In the genomic region with DNA sequence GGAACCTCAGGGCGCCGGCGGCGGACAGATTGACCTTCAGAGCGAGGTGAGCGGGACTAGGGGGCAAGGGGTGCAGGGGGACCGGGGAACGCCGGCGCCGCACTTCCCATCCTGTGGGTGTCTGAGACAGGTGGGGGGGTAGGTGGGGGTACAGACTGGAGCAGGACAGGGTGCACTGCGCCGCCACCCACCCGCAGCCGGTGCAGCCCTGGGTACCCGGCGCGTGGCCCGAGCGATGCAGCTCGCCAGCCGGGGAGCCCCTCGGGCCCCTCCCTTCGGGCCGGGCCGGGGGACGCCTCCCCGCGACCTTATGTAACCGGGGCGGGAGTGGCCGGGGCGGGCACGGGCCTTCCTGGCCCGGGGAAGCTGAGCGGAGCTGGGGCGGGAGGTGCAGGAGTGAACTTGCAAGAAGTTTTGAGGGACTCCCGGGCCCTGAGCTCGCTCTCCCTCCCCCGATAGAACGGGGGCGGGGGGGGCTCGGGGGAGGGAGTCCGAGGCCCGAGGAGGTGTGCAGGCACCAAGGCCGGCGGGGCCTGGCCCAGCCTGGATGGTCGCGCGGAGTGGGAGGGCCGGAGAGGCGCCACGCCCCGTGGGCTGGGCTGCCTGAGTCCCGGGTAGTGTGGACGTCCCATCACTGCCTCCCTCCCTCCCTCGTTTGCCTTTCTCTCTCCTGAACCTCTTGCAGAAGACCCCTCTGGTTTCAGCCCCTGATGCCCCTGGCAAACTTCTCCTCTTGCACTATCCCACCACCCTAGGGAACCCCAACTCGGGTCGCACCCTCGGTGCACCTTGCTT, we compare ENCODE assay signal across 8 mouse cellular contexts. TPM values are rescaled to one million over a fixed set of nuclear protein-coding genes. Genes with fewer than 3 reads are reported as not detected.
A peak's percentile ranks its signal among the peaks of the same experiment; 100 is the strongest.
DNase-seq lines count a peak whose midpoint lies in the region; ATAC-seq and TF ChIP-seq lines count a peak whose summit lies in the region.

No protein-coding gene starts in this region.

- H3K36me3 ChIP-seq in heart, embryonic 11.5 days (ENCODE audit: control insufficient read depth, insufficient read depth, low read length): no peaks in the 10 kb centered on the region
- no peaks in the 10 kb centered on the region for H3K36me3 ChIP-seq in kidney, embryonic 16.5 days (ENCODE audit: insufficient read depth, low read length)
- no peaks in the 10 kb centered on the region for H3K36me3 ChIP-seq in liver, embryonic 11.5 days (ENCODE audit: control insufficient read depth, insufficient read depth, low read length)
- H3K36me3 ChIP-seq in myocyte (ENCODE audit: control insufficient read depth, insufficient read depth): no peaks in the 10 kb centered on the region
- no peaks in the 10 kb centered on the region for H3K36me3 ChIP-seq in stomach, embryonic 14.5 days (ENCODE audit: control insufficient read depth, insufficient read depth, low read length)

- peak; percentile 69 for TF ChIP-seq POLR2A in myocyte (IDR thresholded peaks at IDR 0.05; ENCODE audit: insufficient read length, low read depth)

- peak overlapping the region; percentile 24 for H3ac ChIP-seq in myocyte (ENCODE audit: control insufficient read depth, insufficient read length)

- H3K9me3 ChIP-seq in heart, embryonic 11.5 days (replicated peaks; ENCODE audit: control insufficient read depth, low read length): no peaks in the 10 kb centered on the region
- no peaks in the 10 kb centered on the region for H3K9me3 ChIP-seq in kidney, embryonic 16.5 days (ENCODE audit: low read length)
- H3K9me3 ChIP-seq in liver, embryonic 11.5 days (ENCODE audit: control insufficient read depth, low read length): no peaks in the 10 kb centered on the region
- H3K9me3 ChIP-seq in stomach, embryonic 14.5 days (ENCODE audit: control insufficient read depth, low read depth, low read length): no peaks in the 10 kb centered on the region

- H3K4me3 ChIP-seq in heart, embryonic 11.5 days (ENCODE audit: low read depth, low read length): peak overlapping the region; percentile 87
- H3K4me3 ChIP-seq in kidney, embryonic 16.5 days (ENCODE audit: low read length): peak overlapping the region; percentile 62
- H3K4me3 ChIP-seq in liver, embryonic 11.5 days (ENCODE audit: low read depth, low read length): peak overlapping the region; percentile 81
- H3K4me3 ChIP-seq in myocyte: peak overlapping the region; percentile 41
- peak overlapping the region; percentile 78 for H3K4me3 ChIP-seq in stomach, embryonic 14.5 days (ENCODE audit: low read depth, low read length)

- ATAC-seq in erythroblast, adult 5-6 weeks (replicated peaks; ENCODE audit: low FRiP score, poor library complexity, severe bottlenecking): peak; percentile 56
- peak; percentile 89 for ATAC-seq in heart, embryonic 11.5 days (replicated peaks; ENCODE audit: insufficient number of reproducible peaks, low FRiP score, low TSS enrichment)
- ATAC-seq in kidney, embryonic 16.5 days (ENCODE audit: low FRiP score, low TSS enrichment): peak; percentile 93
- peak; percentile 80 for ATAC-seq in liver, embryonic 11.5 days (replicated peaks; ENCODE audit: low FRiP score)
- peak; percentile 88 for ATAC-seq in stomach, embryonic 14.5 days (ENCODE audit: insufficient number of reproducible peaks, insufficient read depth, low FRiP score, low read depth)

- H3K4me1 ChIP-seq in heart, embryonic 11.5 days (ENCODE audit: control insufficient read depth, insufficient read depth, low read length): peaks cover 27% of the 10 kb centered on the region
- H3K4me1 ChIP-seq in kidney, embryonic 16.5 days (ENCODE audit: insufficient read depth, low read length): peaks cover 17% of the 10 kb centered on the region
- H3K4me1 ChIP-seq in liver, embryonic 11.5 days (replicated peaks; ENCODE audit: control insufficient read depth, insufficient read depth, low read length): peaks cover 24% of the 10 kb centered on the region
- peaks cover 6% of the 10 kb centered on the region; the same call in 1 of the 2 replicates for H3K4me1 ChIP-seq in stomach, embryonic 14.5 days (ENCODE audit: control insufficient read depth, insufficient read depth, low read length)

- H3K79me2 ChIP-seq in myocyte (ENCODE audit: control insufficient read depth, insufficient read depth): no peaks in the 10 kb centered on the region

- peak overlapping the region; percentile 87 for H3K9ac ChIP-seq in heart, embryonic 11.5 days (ENCODE audit: low read depth, low read length)
- peak overlapping the region; percentile 71 for H3K9ac ChIP-seq in kidney, embryonic 16.5 days (replicated peaks; ENCODE audit: low read length)
- H3K9ac ChIP-seq in liver, embryonic 11.5 days (ENCODE audit: low read depth, low read length): peak overlapping the region; percentile 79
- peak overlapping the region; percentile 60 for H3K9ac ChIP-seq in stomach, embryonic 14.5 days (replicated peaks; ENCODE audit: low read depth, low read length)

- peak; percentile 81 for DNase-seq in 416B (ENCODE audit: low read depth)
- DNase-seq in adrenal gland, postnatal 4 days (ENCODE audit: low spot score in 2 of 2): peak; percentile 71 to 77
- DNase-seq in liver, embryonic 11.5 days (ENCODE audit: low spot score): peak; percentile 83

- peak overlapping the region; percentile 88 for H3K27ac ChIP-seq in heart, embryonic 11.5 days (ENCODE audit: low read depth, low read length)
- peak overlapping the region; percentile 90 for H3K27ac ChIP-seq in kidney, embryonic 16.5 days (ENCODE audit: low read length)
- peak overlapping the region; percentile 62 for H3K27ac ChIP-seq in liver, embryonic 11.5 days (ENCODE audit: low read depth, low read length)
- H3K27ac ChIP-seq in stomach, embryonic 14.5 days (ENCODE audit: low read length): peak overlapping the region; percentile 52

- peak overlapping the region; percentile 99 for H3K4me2 ChIP-seq in heart, embryonic 11.5 days
- peak overlapping the region; percentile 77 for H3K4me2 ChIP-seq in kidney, embryonic 16.5 days (replicated peaks; ENCODE audit: low read depth, low read length)
- H3K4me2 ChIP-seq in liver, embryonic 11.5 days: peak overlapping the region; percentile 99
- H3K4me2 ChIP-seq in myocyte (ENCODE audit: low read depth): peak overlapping the region; percentile 93
- peak overlapping the region; percentile 97 for H3K4me2 ChIP-seq in stomach, embryonic 14.5 days (replicated peaks; ENCODE audit: low read depth, low read length)

- 1% methylated on average over 58 of the region's 60 CpGs for WGBS in heart, embryonic 11.5 days (ENCODE audit: insufficient replicate concordance)
- under 1% methylated on average over 41 of the region's 60 CpGs for WGBS in kidney, embryonic 16.5 days
- under 1% methylated on average over 55 of the region's 60 CpGs for WGBS in liver, embryonic 11.5 days
- WGBS in stomach, embryonic 14.5 days: under 1% methylated on average over 37 of the region's 60 CpGs

- no peaks in the 10 kb centered on the region for H3K27me3 ChIP-seq in heart, embryonic 11.5 days (ENCODE audit: control insufficient read depth, insufficient read depth, low read length)
- H3K27me3 ChIP-seq in kidney, embryonic 16.5 days (ENCODE audit: insufficient read depth, low read length): no peaks in the 10 kb centered on the region
- peaks cover 5% of the 10 kb centered on the region for H3K27me3 ChIP-seq in liver, embryonic 11.5 days (replicated peaks; ENCODE audit: control insufficient read depth, insufficient read depth, low read length)
- peaks cover 15% of the 10 kb centered on the region for H3K27me3 ChIP-seq in myocyte (ENCODE audit: control insufficient read depth, insufficient read depth, insufficient read length)
- no peaks in the 10 kb centered on the region for H3K27me3 ChIP-seq in stomach, embryonic 14.5 days (ENCODE audit: control insufficient read depth, insufficient read depth, low read length)

RNA-seq across cellular contexts. Expression of gene Tfeb, which starts 0.6 kb away (rescaled TPM):
- 10 to 100 TPM; 22.1 to 22.3 TPM for total RNA-seq in adrenal gland, postnatal 4 days (2021)
- total RNA-seq in erythroblast, adult 5-6 weeks (2015; ENCODE audit: low replicate concordance): 4.6 and 6.7 TPM in 2 replicates
- total RNA-seq in erythroblast, adult 5-6 weeks (2017; ENCODE audit: low replicate concordance): 3.8 and 9.4 TPM in 2 replicates
- polyA plus RNA-seq in heart, embryonic 11.5 days (2014; fragmentation: Nextera tagmentation; extraction: Ambion mirVana): 16.3 and 17.0 TPM in 2 replicates
- polyA plus RNA-seq in kidney, embryonic 16.5 days (2015; fragmentation: Nextera tagmentation; extraction: Ambion mirVana): 18.1 and 19.6 TPM in 2 replicates
- 9.6 and 9.8 TPM in 2 replicates for polyA plus RNA-seq in liver, embryonic 11.5 days (2014; fragmentation: Nextera tagmentation; extraction: Ambion mirVana)
- polyA plus RNA-seq in myocyte (2012; fragmentation: generic; extraction: Trizol): 16.5 TPM
- 5.1 and 6.0 TPM in 2 replicates for polyA plus RNA-seq in stomach, embryonic 14.5 days (2014; fragmentation: Nextera tagmentation; extraction: Ambion mirVana)

RNA-seq across cellular contexts. Expression of gene Pgc, which starts 10.8 kb away (rescaled TPM):
- not detected for total RNA-seq in adrenal gland, postnatal 4 days (2021)
- not detected in 2 replicates for total RNA-seq in erythroblast, adult 5-6 weeks (2015; ENCODE audit: low replicate concordance)
- not detected in 2 replicates for total RNA-seq in erythroblast, adult 5-6 weeks (2017; ENCODE audit: low replicate concordance)
- polyA plus RNA-seq in heart, embryonic 11.5 days (2014; fragmentation: Nextera tagmentation; extraction: Ambion mirVana): 0.15 TPM in 1 of 2 replicates, not detected in the other
- 0.92 TPM in 1 of 2 replicates, not detected in the other for polyA plus RNA-seq in kidney, embryonic 16.5 days (2015; fragmentation: Nextera tagmentation; extraction: Ambion mirVana)
- polyA plus RNA-seq in liver, embryonic 11.5 days (2014; fragmentation: Nextera tagmentation; extraction: Ambion mirVana): not detected in 2 replicates
- not detected for polyA plus RNA-seq in myocyte (2012; fragmentation: generic; extraction: Trizol)
- polyA plus RNA-seq in stomach, embryonic 14.5 days (2014; fragmentation: Nextera tagmentation; extraction: Ambion mirVana): 36.4 and 43.8 TPM in 2 replicates

RNA-seq across cellular contexts. Expression of gene Prickle4, which starts 42.9 kb away (rescaled TPM):
- 1 to 10 TPM; 1.4 to 2.6 TPM for total RNA-seq in adrenal gland, postnatal 4 days (2021)
- total RNA-seq in erythroblast, adult 5-6 weeks (2015; ENCODE audit: low replicate concordance): not detected in 2 replicates
- not detected in 2 replicates for total RNA-seq in erythroblast, adult 5-6 weeks (2017; ENCODE audit: low replicate concordance)
- 0.39 TPM in 1 of 2 replicates, not detected in the other for polyA plus RNA-seq in heart, embryonic 11.5 days (2014; fragmentation: Nextera tagmentation; extraction: Ambion mirVana)
- 0.84 and 1.3 TPM in 2 replicates for polyA plus RNA-seq in kidney, embryonic 16.5 days (2015; fragmentation: Nextera tagmentation; extraction: Ambion mirVana)
- polyA plus RNA-seq in liver, embryonic 11.5 days (2014; fragmentation: Nextera tagmentation; extraction: Ambion mirVana): 0.44 and 1.7 TPM in 2 replicates
- 0.32 TPM for polyA plus RNA-seq in myocyte (2012; fragmentation: generic; extraction: Trizol)
- 2.0 and 2.1 TPM in 2 replicates for polyA plus RNA-seq in stomach, embryonic 14.5 days (2014; fragmentation: Nextera tagmentation; extraction: Ambion mirVana)

RNA-seq across cellular contexts. Expression of gene Gm21981, which starts 43.2 kb away (rescaled TPM):
- total RNA-seq in adrenal gland, postnatal 4 days (2021): 1 to 10 TPM; 1.5 to 1.7 TPM
- not detected in 2 replicates for total RNA-seq in erythroblast, adult 5-6 weeks (2015; ENCODE audit: low replicate concordance)
- total RNA-seq in erythroblast, adult 5-6 weeks (2017; ENCODE audit: low replicate concordance): not detected in 2 replicates
- 0.94 and 1.3 TPM in 2 replicates for polyA plus RNA-seq in heart, embryonic 11.5 days (2014; fragmentation: Nextera tagmentation; extraction: Ambion mirVana)
- 0.24 and 0.90 TPM in 2 replicates for polyA plus RNA-seq in kidney, embryonic 16.5 days (2015; fragmentation: Nextera tagmentation; extraction: Ambion mirVana)
- 0.22 and 0.49 TPM in 2 replicates for polyA plus RNA-seq in liver, embryonic 11.5 days (2014; fragmentation: Nextera tagmentation; extraction: Ambion mirVana)
- polyA plus RNA-seq in myocyte (2012; fragmentation: generic; extraction: Trizol): 1.3 TPM
- polyA plus RNA-seq in stomach, embryonic 14.5 days (2014; fragmentation: Nextera tagmentation; extraction: Ambion mirVana): 0.98 and 1.2 TPM in 2 replicates

RNA-seq across cellular contexts. Expression of gene Frs3, which starts 48.6 kb away (rescaled TPM):
- total RNA-seq in adrenal gland, postnatal 4 days (2021): 10 to 100 TPM in 1 of 2 experiments, 1 to 10 TPM in 1; 9.3 to 12.4 TPM
- total RNA-seq in erythroblast, adult 5-6 weeks (2015; ENCODE audit: low replicate concordance): not detected in 2 replicates
- total RNA-seq in erythroblast, adult 5-6 weeks (2017; ENCODE audit: low replicate concordance): not detected in 2 replicates
- polyA plus RNA-seq in heart, embryonic 11.5 days (2014; fragmentation: Nextera tagmentation; extraction: Ambion mirVana): 2.2 and 2.7 TPM in 2 replicates
- 6.6 and 7.3 TPM in 2 replicates for polyA plus RNA-seq in kidney, embryonic 16.5 days (2015; fragmentation: Nextera tagmentation; extraction: Ambion mirVana)
- 2.3 and 3.5 TPM in 2 replicates for polyA plus RNA-seq in liver, embryonic 11.5 days (2014; fragmentation: Nextera tagmentation; extraction: Ambion mirVana)
- polyA plus RNA-seq in myocyte (2012; fragmentation: generic; extraction: Trizol): 3.4 TPM
- polyA plus RNA-seq in stomach, embryonic 14.5 days (2014; fragmentation: Nextera tagmentation; extraction: Ambion mirVana): 4.2 and 5.2 TPM in 2 replicates

Comparison
In these comparisons a context has a peak if more than half of its experiments do, and no peak if none do; other contexts are left out.
1. Peak in every context shown above with its lines: DNase-seq, ATAC-seq, H3K4me3 ChIP-seq and H3K27ac ChIP-seq.
2. RNA of gene Pgc, which starts 10.8 kb away (polyA plus RNA-seq): 36.4 to 43.8 TPM in stomach, embryonic 14.5 days; 0.92 TPM in kidney, embryonic 16.5 days, 0.15 TPM in heart, embryonic 11.5 days, not detected in myocyte (single experiment) and not detected in liver, embryonic 11.5 days; every median in the first group is over 10 times any median in the second.